Mouse (Mus musculus) midbrain, embryonic 12.5 days (tissue): ENCODE data around the gene Sf3a2. TPM values are rescaled to one million over a fixed set of nuclear protein-coding genes. Genes with fewer than 3 reads are reported as not detected.

Experiments used
- ATAC-seq: fragments of 200-750 bp; cut with Nextera tagmentation; 2 replicates; pipeline ENCODE4 v1.8.0; 2017; ENCODE audit warnings: low read depth, moderate TSS enrichment, moderate library complexity; ENCODE audit not compliant: low FRiP score
- H3K27ac ChIP-seq: fragments of 300-500 bp; sonication (generic); replicated peaks from 2 replicates; pipeline ENCODE4 v1.5.1; 2016; ENCODE audit warnings: mild to moderate bottlenecking
- H3K27me3 ChIP-seq: fragments of 300-500 bp; sonication (generic); 2 replicates; pipeline ENCODE4 v1.6.1; 2016; ENCODE audit warnings: mild to moderate bottlenecking
- H3K36me3 ChIP-seq: fragments of 300-500 bp; sonication (generic); 2 replicates; pipeline ENCODE4 v1.6.1; 2016
- H3K4me1 ChIP-seq: fragments of 300-500 bp; sonication (generic); 2 replicates; pipeline ENCODE4 v1.6.1; 2016
- H3K4me2 ChIP-seq: fragments of 300-500 bp; sonication (generic); replicated peaks from 2 replicates; pipeline ENCODE4 v1.6.1; 2016; ENCODE audit warnings: mild to moderate bottlenecking, moderate library complexity
- H3K4me3 ChIP-seq: fragments of 300-500 bp; sonication (generic); 2 replicates; pipeline ENCODE4 v1.5.1; 2016; ENCODE audit warnings: mild to moderate bottlenecking
- H3K9ac ChIP-seq: fragments of 300-500 bp; sonication (generic); replicated peaks from 2 replicates; pipeline ENCODE4 v1.6.1; 2016; ENCODE audit warnings: mild to moderate bottlenecking, moderate library complexity
- H3K9me3 ChIP-seq: fragments of 300-500 bp; sonication (generic); 2 replicates; pipeline ENCODE4 v1.6.1; 2016; ENCODE audit warnings: mild to moderate bottlenecking
- WGBS: fragments of 180-500 bp; shearing (Covaris S2); methylation state at CpG from one replicate; pipeline ENCODE4 v1.1.7; 2016; 5-methylcytosine and 5-hydroxymethylcytosine counted together
- polyA plus RNA-seq: library from polyadenylated mRNA; unstranded; fragments of >200 nt; fragmentation: Nextera tagmentation; extraction: Ambion mirVana; gene quantifications from 2 replicates; pipeline ENCODE4 v1.2.1, GENCODE M21; 2016

The Sf3a2 gene
- polyA plus RNA-seq, 1 experiment from 2014 or later = 68.5 TPM

DNA sequence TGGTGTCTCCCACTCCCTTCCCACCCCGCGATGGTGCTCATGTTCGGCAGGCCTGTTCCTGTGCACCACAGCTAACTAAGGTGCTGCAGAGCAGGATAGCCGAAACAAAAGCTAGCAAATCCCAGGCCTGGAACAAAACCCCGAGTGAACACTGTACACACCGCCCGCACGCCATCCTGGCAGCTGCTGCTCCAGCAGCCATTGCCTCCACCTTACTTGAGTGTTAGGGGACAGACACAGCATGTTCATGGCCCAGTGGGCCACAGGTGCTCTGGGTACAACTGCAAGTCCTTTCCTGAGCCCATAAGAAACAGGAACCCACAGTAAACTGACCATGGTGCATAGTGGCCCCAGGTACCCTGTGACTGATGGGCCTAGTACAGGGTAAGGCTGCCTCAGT is 3.2 kb upstream of the Sf3a2 start:
- Histone ChIP-seq H3K4me1 (peaks cover 20% of the 10 kb centered on the region), H3K9ac (no peak overlapping the region)
- no peak for ATAC-seq

DNA sequence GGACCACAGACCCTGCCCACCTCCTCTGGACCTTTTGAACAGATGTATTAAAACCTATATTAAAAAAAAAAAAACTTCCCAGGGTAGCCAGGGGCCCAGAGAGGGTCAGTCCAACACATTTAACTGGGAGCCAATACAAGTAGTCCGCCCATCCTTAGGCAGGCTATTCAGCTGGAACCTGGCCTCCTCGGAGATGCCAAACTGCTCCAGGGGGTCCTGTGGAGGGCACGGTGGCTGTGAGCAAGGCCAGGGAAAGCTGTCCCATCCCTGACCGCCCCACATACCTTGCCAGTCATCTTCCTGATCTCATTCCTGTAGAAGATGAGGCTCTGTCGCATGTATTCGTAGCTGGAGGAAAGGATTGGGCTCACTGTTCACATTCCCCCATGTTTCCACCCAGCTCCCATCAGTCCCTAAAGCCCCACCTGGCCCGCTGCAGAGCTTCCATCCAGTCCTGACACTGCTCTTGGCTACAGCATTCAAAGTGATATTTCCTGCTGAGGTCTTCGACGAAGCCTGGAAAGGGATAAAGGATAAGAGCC is 1.6 kb upstream of the Sf3a2 start:
- Histone ChIP-seq H3K4me1 (peaks cover 29% of the 10 kb centered on the region), H3K4me3 (peak overlapping the region; percentile 88), H3K9me3 (no peaks in the 10 kb centered on the region), H3K4me2 (peak overlapping the region; percentile 76), H3K27ac (no peak overlapping the region), H3K36me3 (peaks cover 58% of the 10 kb centered on the region), H3K9ac (peak overlapping the region; percentile 94), H3K27me3 (no peaks in the 10 kb centered on the region)
- WGBS = 90% methylated on average over 9 of the region's 9 CpGs
- ATAC-seq = no peak

More for the DNA sequence above, 3.2 kb upstream of the Sf3a2 start:
- 89% methylated on average over 8 of the region's 8 CpGs for WGBS
- no peaks in the 10 kb centered on the region for H3K9me3 ChIP-seq
- H3K4me3 ChIP-seq = no peak overlapping the region
- H3K36me3 ChIP-seq = peaks cover 70% of the 10 kb centered on the region
- no peaks in the 10 kb centered on the region for H3K27me3 ChIP-seq
- 0 out of 2 replicates have a peak overlapping the region, but pooled peaks have one; percentile 21 for H3K27ac ChIP-seq
- H3K4me2 ChIP-seq = no peak overlapping the region

DNA sequence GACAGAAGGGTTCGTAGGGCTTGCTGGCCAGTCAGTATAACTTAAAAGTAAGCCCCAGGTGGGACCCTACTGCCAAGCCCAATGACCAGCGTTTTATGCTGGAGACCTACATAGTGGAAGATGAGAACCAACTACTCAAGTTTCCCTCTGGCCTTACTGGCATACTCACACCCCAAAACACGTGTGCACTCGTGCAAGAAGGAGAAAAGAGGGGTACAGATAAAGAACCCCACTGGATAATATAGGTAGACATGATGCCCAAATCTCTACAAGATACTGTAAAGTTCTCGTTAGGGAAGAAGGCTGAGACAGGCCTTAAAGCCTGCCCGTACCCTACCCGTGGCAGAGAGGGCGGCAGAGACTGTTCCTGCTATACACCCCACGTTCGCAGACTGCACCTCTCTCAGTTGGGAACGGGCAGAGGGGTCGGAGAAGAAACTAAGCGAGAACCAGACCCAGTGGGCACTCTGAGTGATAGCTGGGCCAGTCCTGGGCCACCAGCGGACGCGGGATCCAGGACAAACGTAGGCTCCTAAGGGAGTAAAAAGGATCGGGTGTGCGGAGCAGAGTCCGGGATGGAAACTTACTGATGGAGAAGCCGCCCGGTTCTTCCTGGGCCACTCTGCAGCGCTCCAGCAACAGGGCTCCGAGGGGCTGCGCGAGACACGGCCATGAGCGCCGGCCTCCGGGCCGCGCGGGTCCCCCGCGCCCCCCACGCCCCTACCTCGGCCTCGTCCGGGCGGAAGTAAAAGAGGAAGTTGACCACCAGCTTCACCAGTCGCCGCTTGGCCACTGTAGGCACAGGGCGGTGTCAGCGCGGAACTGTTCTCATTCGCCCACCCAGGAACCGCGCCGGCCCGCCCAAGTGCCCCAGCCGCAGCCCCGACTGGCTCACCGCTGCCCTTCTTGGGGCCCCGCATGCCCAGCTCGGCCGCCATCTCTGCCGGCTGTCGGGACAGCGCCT is 530 bp upstream of the Sf3a2 start:
- H3K27me3 ChIP-seq = no peaks in the 10 kb centered on the region
- ATAC-seq = peak; percentile 67
- H3K9ac ChIP-seq = peak overlapping the region; percentile 94
- peaks cover 29% of the 10 kb centered on the region for H3K4me1 ChIP-seq
- peaks cover 58% of the 10 kb centered on the region for H3K36me3 ChIP-seq
- H3K4me2 ChIP-seq = peak overlapping the region; percentile 76
- H3K27ac ChIP-seq = peak overlapping the region; percentile 94
- no peaks in the 10 kb centered on the region for H3K9me3 ChIP-seq
- 4% methylated on average over 58 of the region's 59 CpGs for WGBS
- peak overlapping the region; percentile 88 for H3K4me3 ChIP-seq

DNA sequence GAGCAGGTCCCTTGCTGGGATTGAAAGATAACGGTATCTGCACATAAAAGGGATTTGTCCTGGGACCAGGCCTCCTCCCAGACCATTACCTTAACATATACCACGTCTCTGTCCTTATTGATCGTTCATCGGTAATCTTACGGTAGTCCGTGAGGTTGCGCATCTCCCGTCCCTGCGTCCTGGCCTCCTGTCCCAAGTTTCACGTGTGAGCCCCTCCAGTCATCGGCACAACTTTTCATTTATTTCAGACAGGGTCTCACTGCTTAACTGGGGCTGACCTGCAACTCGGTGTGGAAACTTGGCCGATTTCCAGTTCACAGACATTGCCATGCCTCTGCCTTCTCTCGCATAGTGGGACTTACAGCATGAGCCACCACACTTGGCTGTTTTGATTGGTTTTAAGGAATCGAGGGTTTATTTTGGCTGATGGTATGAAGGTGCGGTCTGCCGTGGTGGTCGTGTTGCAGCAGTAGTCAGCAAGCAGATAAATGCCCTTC is 1.1 kb downstream of the Sf3a2 start:
- no peak for ATAC-seq
- Histone ChIP-seq H3K27me3 (no peaks in the 10 kb centered on the region), H3K4me3 (peak overlapping the region; percentile 88), H3K4me2 (peak overlapping the region; percentile 76), H3K9ac (peak overlapping the region; percentile 94), H3K4me1 (peaks cover 29% of the 10 kb centered on the region), H3K27ac (peak overlapping the region; percentile 94), H3K9me3 (no peaks in the 10 kb centered on the region), H3K36me3 (peaks cover 59% of the 10 kb centered on the region)
- 5% methylated on average over 18 of the region's 18 CpGs for WGBS

GRCm38 (mm10) chr10:80802204-80802912 is 4.4 kb downstream of the Sf3a2 start:
- Histone ChIP-seq H3K4me2 (no peak overlapping the region), H3K27ac (no peak overlapping the region), H3K9ac (no peak overlapping the region), H3K36me3 (peaks cover 46% of the 10 kb centered on the region), H3K27me3 (peaks cover 22% of the 10 kb centered on the region), H3K4me1 (peaks cover 30% of the 10 kb centered on the region), H3K4me3 (no peak overlapping the region), H3K9me3 (no peaks in the 10 kb centered on the region)
- ATAC-seq = no peak
- 92% methylated on average over 10 of the region's 10 CpGs for WGBS

GRCm38 (mm10) chr10:80802996-80803395 is 5.0 kb downstream of the Sf3a2 start:
- no peak overlapping the region for H3K4me3 ChIP-seq
- no peaks in the 10 kb centered on the region for H3K9me3 ChIP-seq
- H3K4me1 ChIP-seq = peaks cover 37% of the 10 kb centered on the region
- no peak overlapping the region for H3K27ac ChIP-seq
- no peak overlapping the region for H3K4me2 ChIP-seq
- no peak overlapping the region for H3K9ac ChIP-seq
- 86% methylated on average over 3 of the region's 3 CpGs for WGBS
- peaks cover 46% of the 10 kb centered on the region for H3K36me3 ChIP-seq
- H3K27me3 ChIP-seq = peaks cover 26% of the 10 kb centered on the region
- ATAC-seq = no peak

DNA sequence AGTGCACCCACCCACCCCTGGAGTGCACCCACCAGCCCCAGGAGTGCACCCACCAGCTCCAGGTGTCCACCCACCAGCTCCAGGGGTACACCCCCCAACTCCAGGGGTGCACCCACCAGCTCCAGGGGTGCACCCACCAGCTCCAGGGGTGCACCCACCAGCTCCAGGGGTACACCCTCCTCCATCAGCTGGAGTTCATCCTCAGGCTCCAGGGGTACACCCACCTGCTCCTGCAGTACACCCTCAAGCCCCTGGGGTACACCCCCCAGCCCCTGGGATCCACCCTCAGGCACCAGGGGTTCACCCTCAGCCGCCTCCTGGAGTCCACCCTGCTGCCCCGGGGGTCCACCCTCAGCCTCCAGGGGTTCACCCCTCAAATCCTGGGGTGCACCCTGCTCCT is 6.3 kb downstream of the Sf3a2 start:
- Histone ChIP-seq H3K27me3 (peaks cover 39% of the 10 kb centered on the region), H3K9me3 (no peaks in the 10 kb centered on the region), H3K4me2 (no peak overlapping the region), H3K27ac (no peak overlapping the region), H3K36me3 (peaks cover 46% of the 10 kb centered on the region), H3K4me3 (no peak overlapping the region), H3K4me1 (peaks cover 48% of the 10 kb centered on the region), H3K9ac (no peak overlapping the region)
- no peak for ATAC-seq
- WGBS = 92% methylated on average over 2 of the region's 2 CpGs

DNA sequence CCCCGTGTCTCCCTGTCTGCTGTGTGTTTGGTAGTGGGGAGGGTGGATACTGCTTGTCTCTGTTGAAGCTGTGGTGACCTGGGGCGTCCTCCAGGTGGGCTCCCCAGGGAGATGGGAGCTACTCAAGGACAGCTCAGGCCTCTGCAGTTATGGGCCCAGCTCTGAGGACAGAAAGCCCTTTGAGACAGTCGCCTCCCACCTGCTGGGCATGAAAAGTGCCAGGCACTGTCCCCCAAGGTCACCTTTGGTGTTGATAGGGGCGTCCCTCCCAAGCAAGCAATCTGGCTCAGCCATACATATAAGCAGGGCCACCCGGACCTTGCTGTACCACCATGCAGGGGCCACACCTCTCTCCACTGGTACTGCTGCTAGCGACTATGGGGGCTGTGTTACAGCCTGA is 6.9 kb downstream of the Sf3a2 start, which contains the start of gene Amh:
Gene Amh, plus strand, starts transcription at position 328 of the 400 bp plus-strand sequence.
- Histone ChIP-seq H3K36me3 (peaks cover 46% of the 10 kb centered on the region), H3K27me3 (peaks cover 44% of the 10 kb centered on the region), H3K4me2 (no peak within 1 kb of the TSS)

DNA sequence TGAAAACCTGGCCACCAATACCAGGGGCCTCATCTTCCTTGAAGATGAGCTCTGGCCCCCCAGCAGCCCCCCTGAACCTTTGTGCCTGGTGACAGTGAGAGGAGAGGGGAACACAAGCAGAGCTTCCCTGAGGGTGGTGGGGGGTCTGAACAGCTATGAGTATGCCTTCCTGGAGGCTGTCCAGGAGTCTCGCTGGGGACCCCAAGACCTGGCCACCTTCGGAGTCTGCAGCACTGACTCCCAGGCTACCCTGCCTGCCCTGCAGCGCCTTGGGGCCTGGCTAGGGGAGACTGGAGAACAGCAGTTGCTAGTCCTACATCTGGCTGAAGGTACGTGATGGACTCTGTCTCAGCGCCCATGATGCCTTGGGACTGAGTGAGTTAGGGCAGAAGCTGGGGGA is 7.3 kb downstream of the Sf3a2 start:
- H3K27ac ChIP-seq = no peak overlapping the region
- peaks cover 44% of the 10 kb centered on the region for H3K4me1 ChIP-seq
- no peak overlapping the region for H3K4me3 ChIP-seq
- no peak for ATAC-seq
- no peaks in the 10 kb centered on the region for H3K9me3 ChIP-seq
- peaks cover 46% of the 10 kb centered on the region for H3K36me3 ChIP-seq
- H3K27me3 ChIP-seq = peaks cover 48% of the 10 kb centered on the region
- WGBS = 69% methylated on average over 5 of the region's 5 CpGs
- no peak overlapping the region for H3K9ac ChIP-seq
- H3K4me2 ChIP-seq = no peak overlapping the region

More for the DNA sequence above, 6.9 kb downstream of the Sf3a2 start, which contains the start of gene Amh:
- no peak within 1 kb of the TSS for H3K9ac ChIP-seq
- no peaks in the 10 kb centered on the region for H3K9me3 ChIP-seq
- H3K4me1 ChIP-seq = peaks cover 44% of the 10 kb centered on the region
- ATAC-seq = no peak
- H3K4me3 ChIP-seq = no peak within 1 kb of the TSS
- 76% methylated on average over 6 of the region's 6 CpGs for WGBS
- H3K27ac ChIP-seq = no peak within 1 kb of the TSS

DNA sequence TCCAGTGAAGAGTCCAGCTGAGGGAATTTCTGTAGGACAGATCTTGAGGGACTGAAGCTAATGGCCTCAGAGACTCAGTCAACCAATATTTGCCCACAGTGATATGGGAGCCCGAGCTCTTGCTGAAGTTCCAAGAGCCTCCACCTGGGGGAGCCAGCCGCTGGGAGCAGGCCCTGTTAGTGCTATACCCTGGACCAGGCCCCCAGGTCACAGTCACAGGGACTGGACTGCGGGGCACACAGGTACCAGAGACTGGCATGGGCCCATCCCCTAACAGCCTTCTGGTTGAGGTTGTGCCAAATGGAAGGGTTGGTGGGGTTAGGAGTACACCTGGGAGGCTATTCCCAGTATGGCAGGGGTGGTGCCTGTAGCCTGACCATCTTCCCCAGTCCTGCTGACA is 7.9 kb downstream of the Sf3a2 start:
- peaks cover 45% of the 10 kb centered on the region for H3K36me3 ChIP-seq
- no peak overlapping the region for H3K4me2 ChIP-seq
- peaks cover 53% of the 10 kb centered on the region for H3K27me3 ChIP-seq
- peaks cover 42% of the 10 kb centered on the region for H3K4me1 ChIP-seq
- no peaks in the 10 kb centered on the region for H3K9me3 ChIP-seq
- WGBS = 10% methylated on average over 3 of the region's 3 CpGs
- no peak overlapping the region for H3K27ac ChIP-seq
- no peak overlapping the region for H3K4me3 ChIP-seq
- peak; percentile 39; the same call in 1 of the 2 replicates for ATAC-seq
- H3K9ac ChIP-seq = no peak overlapping the region

DNA sequence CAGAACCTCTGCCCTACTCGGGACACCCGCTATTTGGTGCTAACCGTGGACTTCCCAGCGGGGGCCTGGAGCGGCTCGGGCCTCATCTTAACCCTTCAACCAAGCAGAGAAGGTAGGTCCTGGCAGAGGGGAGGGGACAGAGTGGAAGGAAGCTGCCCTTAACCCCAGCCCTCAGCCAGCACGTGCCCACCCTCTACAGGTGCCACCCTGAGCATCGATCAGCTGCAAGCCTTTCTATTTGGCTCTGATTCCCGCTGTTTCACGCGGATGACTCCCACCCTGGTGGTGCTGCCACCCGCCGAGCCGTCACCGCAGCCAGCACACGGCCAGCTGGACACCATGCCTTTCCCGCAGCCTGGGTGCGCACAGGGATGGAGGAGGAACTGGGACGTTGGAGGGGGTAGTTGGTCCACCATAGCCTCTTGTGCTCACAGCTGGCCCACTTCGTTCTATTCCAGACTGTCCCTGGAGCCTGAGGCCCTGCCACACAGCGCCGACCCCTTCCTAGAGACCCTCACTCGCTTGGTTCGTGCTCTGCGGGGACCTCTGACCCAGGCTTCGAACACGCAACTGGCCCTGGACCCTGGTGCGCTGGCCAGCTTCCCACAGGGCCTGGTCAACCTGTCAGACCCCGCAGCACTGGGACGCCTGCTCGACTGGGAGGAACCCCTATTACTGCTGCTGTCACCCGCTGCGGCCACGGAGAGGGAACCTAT is 8.5 kb downstream of the Sf3a2 start:
- Histone ChIP-seq H3K36me3 (peaks cover 39% of the 10 kb centered on the region), H3K4me1 (peaks cover 42% of the 10 kb centered on the region), H3K4me3 (peak overlapping the region; percentile 54), H3K27ac (peak overlapping the region; percentile 83), H3K9ac (peak overlapping the region; percentile 78), H3K9me3 (no peaks in the 10 kb centered on the region), H3K27me3 (peaks cover 56% of the 10 kb centered on the region), H3K4me2 (peak overlapping the region; percentile 96)
- peak; percentile 16 for ATAC-seq
- 39% methylated on average over 34 of the region's 34 CpGs for WGBS
